Mouse (Mus musculus) heart, adult 2 months (tissue): ENCODE results near the gene Slc50a1.

Experiments
- CTCF ChIP-seq: fragments of 200-600 bp; IDR thresholded peaks from 2 replicates; pipeline ENCODE4 v1.8.1; 2022; ENCODE audit warnings: antibody characterized with exemption, mild to moderate bottlenecking, moderate library complexity
- EP300 ChIP-seq: fragments of 200-500 bp; IDR thresholded peaks from 2 replicates; pipeline ENCODE4 v1.6.1; 2011; ENCODE audit warnings: low read depth, low read length, control low read depth; ENCODE audit not compliant: insufficient read depth
- POLR2A ChIP-seq: fragments of 200-500 bp; IDR thresholded peaks from 2 replicates; pipeline ENCODE4 v1.6.1; 2011; ENCODE audit warnings: mild to moderate bottlenecking, low read depth, low read length, control low read depth; ENCODE audit not compliant: insufficient read depth

- TF ChIP-seq CTCF (no peak), POLR2A (peak; percentile 98), EP300 (peak; percentile 78)
Observed at GRCm38 (mm10) chr3:89279153-89279890, 9.0 kb upstream of the Slc50a1 start.
